Mouse (Mus musculus) midbrain, embryonic 10.5 days (tissue): ENCODE results near the gene Klc2. TPM values are rescaled to one million over a fixed set of nuclear protein-coding genes. Genes with fewer than 3 reads are reported as not detected.
A peak's percentile ranks its signal among the peaks of the same experiment; 100 is the strongest.

Experiments
- DNase-seq: peaks from one replicate; pipeline ENCODE4 v3.0.0-alpha.2; 2017; ENCODE audit warnings: low spot score
- H3K27ac ChIP-seq: fragments of 300-500 bp; sonication (generic); replicated peaks from 2 replicates; pipeline ENCODE4 v1.5.1; 2016; ENCODE audit warnings: mild to moderate bottlenecking
- H3K27me3 ChIP-seq: fragments of 300-500 bp; sonication (generic); 2 replicates; pipeline ENCODE4 v1.6.1; 2016; ENCODE audit warnings: low read depth, mild to moderate bottlenecking; ENCODE audit not compliant: poor library complexity, severe bottlenecking
- H3K36me3 ChIP-seq: fragments of 300-500 bp; sonication (generic); 2 replicates; pipeline ENCODE4 v1.6.1; 2016; ENCODE audit warnings: mild to moderate bottlenecking, moderate library complexity
- H3K4me1 ChIP-seq: fragments of 300-500 bp; sonication (generic); 2 replicates; pipeline ENCODE4 v1.6.1; 2016
- H3K4me3 ChIP-seq: fragments of 300-500 bp; sonication (generic); 2 replicates; pipeline ENCODE4 v1.5.1; 2016; ENCODE audit warnings: mild to moderate bottlenecking, moderate library complexity
- H3K9me3 ChIP-seq: fragments of 300-500 bp; sonication (generic); replicated peaks from 2 replicates; pipeline ENCODE4 v1.6.1; 2016; ENCODE audit warnings: mild to moderate bottlenecking
- WGBS: fragments of 180-500 bp; shearing (Covaris S2); methylation state at CpG from one replicate; pipeline ENCODE4 v1.1.7; 2016; 5-methylcytosine and 5-hydroxymethylcytosine counted together
- polyA plus RNA-seq: library from polyadenylated mRNA; unstranded; fragments of >200 nt; fragmentation: Nextera tagmentation; extraction: Ambion mirVana; gene quantifications from 2 replicates; pipeline ENCODE4 v1.2.1, GENCODE M21; 2016

Klc2 gene
- polyA plus RNA-seq, 1 experiment from 2014 or later: 31.1 TPM

GRCm38 (mm10) chr19:5067040-5067799 is 51.1 kb downstream of the Klc2 start:
- peaks cover 65% of the 10 kb centered on the region for H3K27me3 ChIP-seq
- DNase-seq: no peak
- H3K36me3 ChIP-seq: no peaks in the 10 kb centered on the region
- peaks cover 49% of the 10 kb centered on the region for H3K4me1 ChIP-seq
- H3K4me3 ChIP-seq: peak overlapping the region; percentile 52
- peak overlapping the region; percentile 74; the same call in 1 of the 2 replicates for H3K27ac ChIP-seq
- 9% methylated on average over 15 of the region's 15 CpGs for WGBS
- H3K9me3 ChIP-seq: no peaks in the 10 kb centered on the region

GRCm38 (mm10) chr19:5065104-5065503 is 53.3 kb downstream of the Klc2 start:
- peaks cover 51% of the 10 kb centered on the region for H3K27me3 ChIP-seq
- H3K36me3 ChIP-seq: no peaks in the 10 kb centered on the region
- H3K9me3 ChIP-seq: no peaks in the 10 kb centered on the region
- no peak overlapping the region for H3K4me3 ChIP-seq
- DNase-seq: no peak
- peaks cover 45% of the 10 kb centered on the region for H3K4me1 ChIP-seq
- 78% methylated on average over 7 of the region's 7 CpGs for WGBS
- no peak overlapping the region for H3K27ac ChIP-seq

GRCm38 (mm10) chr19:5062446-5062845 is 55.9 kb downstream of the Klc2 start:
- no peak overlapping the region for H3K4me3 ChIP-seq
- H3K4me1 ChIP-seq: peaks cover 44% of the 10 kb centered on the region
- peaks cover 36% of the 10 kb centered on the region for H3K27me3 ChIP-seq
- no peak overlapping the region for H3K27ac ChIP-seq
- no peak for DNase-seq
- WGBS: 71% methylated on average over 6 of the region's 6 CpGs
- H3K9me3 ChIP-seq: no peaks in the 10 kb centered on the region
- H3K36me3 ChIP-seq: no peaks in the 10 kb centered on the region

GRCm38 (mm10) chr19:5062041-5062440 is 56.3 kb downstream of the Klc2 start:
- Histone ChIP-seq H3K4me3 (no peak overlapping the region), H3K27ac (no peak overlapping the region), H3K4me1 (peaks cover 40% of the 10 kb centered on the region), H3K27me3 (peaks cover 36% of the 10 kb centered on the region), H3K9me3 (no peaks in the 10 kb centered on the region), H3K36me3 (no peaks in the 10 kb centered on the region)
- no peak for DNase-seq
- WGBS: 87% methylated on average over 5 of the region's 5 CpGs

- Histone ChIP-seq H3K27ac (peak overlapping the region; percentile 56), H3K27me3 (peaks cover 29% of the 10 kb centered on the region), H3K36me3 (no peaks in the 10 kb centered on the region), H3K4me1 (peaks cover 42% of the 10 kb centered on the region), H3K9me3 (no peaks in the 10 kb centered on the region), H3K4me3 (no peak overlapping the region)
- DNase-seq: no peak
- WGBS: 36% methylated on average over 5 of the region's 5 CpGs
These were observed 57.7 kb downstream of the Klc2 start for GRCm38 (mm10) chr19:5060365-5061330.

GRCm38 (mm10) chr19:5058801-5059771 is 59.3 kb downstream of the Klc2 start:
- Histone ChIP-seq H3K27ac (peak overlapping the region; percentile 46), H3K4me1 (peaks cover 42% of the 10 kb centered on the region), H3K9me3 (no peaks in the 10 kb centered on the region), H3K4me3 (peak overlapping the region; percentile 15; the same call in 1 of the 2 replicates), H3K36me3 (no peaks in the 10 kb centered on the region), H3K27me3 (peaks cover 36% of the 10 kb centered on the region)
- 12% methylated on average over 10 of the region's 10 CpGs for WGBS
- DNase-seq: no peak

- Histone ChIP-seq H3K9me3 (no peaks in the 10 kb centered on the region), H3K27me3 (peaks cover 45% of the 10 kb centered on the region), H3K27ac (peak overlapping the region; percentile 46), H3K36me3 (no peaks in the 10 kb centered on the region), H3K4me3 (no peak overlapping the region), H3K4me1 (peaks cover 42% of the 10 kb centered on the region)
- no peak for DNase-seq
- WGBS: 32% methylated on average over 16 of the region's 16 CpGs
These were observed 60.2 kb downstream of the Klc2 start for GRCm38 (mm10) chr19:5057876-5058775.

Other genes with a start within 250 kb of the Klc2 start
- gene Actn3, start 240.7 kb downstream of the Klc2 start, polyA plus RNA-seq: 0.99 and 1.9 TPM in 2 replicates
- gene Zdhhc24, start 239.9 kb downstream of the Klc2 start, polyA plus RNA-seq: 14.6 and 17.7 TPM in 2 replicates
- 7.0 and 10.3 TPM in 2 replicates for gene Bbs1, start 211.9 kb downstream of the Klc2 start, polyA plus RNA-seq
- gene Dpp3, start 190.3 kb downstream of the Klc2 start, polyA plus RNA-seq: 197 and 214 TPM in 2 replicates
- gene Peli3, start 175.4 kb downstream of the Klc2 start, polyA plus RNA-seq: 1.5 and 1.9 TPM in 2 replicates
- gene Mrpl11, start 156.4 kb downstream of the Klc2 start, polyA plus RNA-seq: 156 and 163 TPM in 2 replicates
- not detected in 2 replicates for gene Npas4, start 128.2 kb downstream of the Klc2 start, polyA plus RNA-seq
- gene Slc29a2, start 94.7 kb downstream of the Klc2 start, polyA plus RNA-seq: 7.4 and 8.6 TPM in 2 replicates
- 39.4 and 42.1 TPM in 2 replicates for gene B4gat1, start 79.7 kb downstream of the Klc2 start, polyA plus RNA-seq
- gene AC124502.3, start 79.7 kb downstream of the Klc2 start, polyA plus RNA-seq: 2.2 and 4.4 TPM in 2 replicates
- gene Brms1, start 77.2 kb downstream of the Klc2 start, polyA plus RNA-seq: 83.2 and 85.6 TPM in 2 replicates
- gene Rin1, start 68.1 kb downstream of the Klc2 start, polyA plus RNA-seq: 2.5 and 2.8 TPM in 2 replicates
- 25.3 and 34.1 TPM in 2 replicates for gene Cd248, start 50.5 kb downstream of the Klc2 start, polyA plus RNA-seq
- gene Tmem151a, start 33.0 kb downstream of the Klc2 start, polyA plus RNA-seq: 0.97 and 1.0 TPM in 2 replicates
- 85.1 and 90.7 TPM in 2 replicates for gene Yif1a, start 30.0 kb downstream of the Klc2 start, polyA plus RNA-seq
- gene Cnih2, start 20.0 kb downstream of the Klc2 start, polyA plus RNA-seq: 42.2 and 72.4 TPM in 2 replicates
- gene Rab1b, start 11.5 kb downstream of the Klc2 start, polyA plus RNA-seq: 267 and 280 TPM in 2 replicates
- gene Pacs1, start 154.6 kb upstream of the Klc2 start, polyA plus RNA-seq: 21.3 and 23.7 TPM in 2 replicates
- gene Sf3b2, start 176.9 kb upstream of the Klc2 start, polyA plus RNA-seq: 468 and 500 TPM in 2 replicates
- 10.8 and 15.4 TPM in 2 replicates for gene Gal3st3, start 179.8 kb upstream of the Klc2 start, polyA plus RNA-seq
- gene Catsper1, start 217.2 kb upstream of the Klc2 start, polyA plus RNA-seq: not detected in 2 replicates
- gene Cst6, start 231.0 kb upstream of the Klc2 start, polyA plus RNA-seq: 0.67 TPM in 1 of 2 replicates, not detected in the other
- gene Eif1ad, start 248.2 kb upstream of the Klc2 start, polyA plus RNA-seq: 86.9 and 89.4 TPM in 2 replicates
- gene Banf1, start 248.6 kb upstream of the Klc2 start, polyA plus RNA-seq: 575 and 616 TPM in 2 replicates